Mouse (Mus musculus) neural tube, embryonic 15.5 days (tissue): ENCODE data around the gene Rhbdf1. TPM values are rescaled to one million over a fixed set of nuclear protein-coding genes. Genes with fewer than 3 reads are reported as not detected.
"Not testable (repeated sequence)": the region's sequence is repeated elsewhere in the genome, so short reads cannot be mapped to it uniquely, and the experiment has no call there.

Source experiments
- ATAC-seq: fragments of 200-750 bp; cut with Nextera tagmentation; 2 replicates; pipeline ENCODE4 v1.8.0; 2017; ENCODE audit warnings: mild to moderate bottlenecking, moderate TSS enrichment, moderate library complexity; ENCODE audit not compliant: low FRiP score
- H3K27ac ChIP-seq: fragments of 300-500 bp; sonication (generic); replicated peaks from 2 replicates; pipeline ENCODE4 v1.5.1; 2015; ENCODE audit warnings: mild to moderate bottlenecking, inconsistent platforms
- H3K27me3 ChIP-seq: fragments of 300-500 bp; sonication (generic); replicated peaks from 2 replicates; pipeline ENCODE4 v1.6.1; 2015; ENCODE audit warnings: inconsistent platforms
- H3K36me3 ChIP-seq: fragments of 300-500 bp; sonication (generic); 2 replicates; pipeline ENCODE4 v1.6.1; 2015; ENCODE audit warnings: inconsistent platforms
- H3K4me1 ChIP-seq: fragments of 300-500 bp; sonication (generic); 2 replicates; pipeline ENCODE4 v1.6.1; 2015; ENCODE audit warnings: inconsistent platforms
- H3K4me2 ChIP-seq: fragments of 300-500 bp; sonication (generic); 2 replicates; pipeline ENCODE4 v1.6.1; 2015; ENCODE audit warnings: inconsistent platforms, mild to moderate bottlenecking, moderate library complexity
- H3K4me3 ChIP-seq: fragments of 300-500 bp; sonication (generic); replicated peaks from 2 replicates; pipeline ENCODE4 v1.5.1; 2015; ENCODE audit warnings: mild to moderate bottlenecking, inconsistent platforms
- H3K9ac ChIP-seq: fragments of 300-500 bp; sonication (generic); replicated peaks from 2 replicates; pipeline ENCODE4 v1.6.1; 2015; ENCODE audit warnings: mild to moderate bottlenecking, inconsistent platforms
- H3K9me3 ChIP-seq: fragments of 300-500 bp; sonication (generic); replicated peaks from 2 replicates; pipeline ENCODE4 v1.6.1; 2016; ENCODE audit warnings: inconsistent platforms
- WGBS: fragments of 180-500 bp; shearing (Covaris S2); methylation state at CpG from one replicate; pipeline ENCODE4 v1.1.7; 2015; ENCODE audit warnings: mixed read lengths; 5-methylcytosine and 5-hydroxymethylcytosine counted together
- polyA plus RNA-seq: library from polyadenylated mRNA; unstranded; fragments of >200 nt; fragmentation: Nextera tagmentation; extraction: Ambion mirVana; gene quantifications from 2 replicates; pipeline ENCODE4 v1.2.1, GENCODE M21; 2015

Rhbdf1 gene
- polyA plus RNA-seq, 1 experiment from 2014 or later = 23.8 TPM

DNA sequence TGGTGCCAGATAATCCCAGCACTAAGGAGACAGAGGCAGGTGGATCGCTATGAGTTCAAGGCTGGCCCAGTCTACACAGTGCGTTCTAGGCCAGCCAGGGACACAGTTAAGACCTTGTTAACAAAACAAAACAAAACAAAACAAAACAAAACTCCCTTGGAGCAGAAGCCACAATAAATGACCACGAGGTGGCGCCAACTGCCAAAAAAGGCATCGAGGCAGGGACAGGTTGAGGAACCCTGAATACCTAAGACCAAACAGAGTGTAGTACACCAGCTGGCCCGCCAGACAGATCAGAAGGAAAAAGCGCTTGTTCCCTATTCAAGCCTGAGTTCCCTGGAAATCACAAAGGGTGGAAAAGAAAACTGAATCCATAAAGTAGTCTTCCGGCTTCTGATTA is 5.2 kb downstream of the Rhbdf1 start:
- no peak for ATAC-seq
- 25% methylated on average over 8 of the region's 8 CpGs for WGBS

DNA sequence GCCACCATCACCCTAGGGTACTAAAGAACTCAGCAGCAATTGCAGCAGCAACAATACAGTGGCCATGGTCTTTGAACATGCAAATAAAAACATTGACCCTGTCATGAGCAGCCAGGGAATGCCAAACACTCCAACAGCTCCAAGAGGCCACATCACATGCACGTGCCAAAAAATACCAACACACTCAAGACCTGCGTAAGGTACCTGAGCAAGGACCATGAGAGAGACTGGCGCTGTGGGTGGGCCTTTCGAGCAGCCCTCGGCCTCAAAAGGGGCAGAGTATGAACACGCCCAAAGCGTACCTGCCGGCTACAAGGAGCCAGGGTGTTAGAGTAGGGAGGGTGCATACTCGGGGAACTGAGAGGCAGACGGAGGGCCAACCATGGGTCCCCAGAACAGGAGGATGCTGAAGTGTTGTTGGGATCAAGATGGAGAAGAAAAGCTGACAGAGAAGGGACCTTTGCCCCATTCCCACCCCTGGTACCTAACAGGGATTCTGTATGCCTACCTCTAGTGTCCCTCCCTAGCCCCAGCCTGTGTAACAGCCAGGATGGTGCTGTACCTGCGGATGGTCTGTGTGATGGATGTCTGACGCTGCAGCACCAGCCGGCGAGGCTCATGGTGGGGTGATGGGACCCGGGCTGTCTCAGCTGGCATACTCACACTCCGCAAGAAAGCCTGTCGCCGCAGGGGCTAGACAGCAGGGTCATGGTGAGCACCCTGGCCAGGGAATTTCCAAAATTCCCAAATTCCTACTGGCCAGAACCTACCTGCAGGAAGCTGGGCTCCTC is 6.5 kb downstream of the Rhbdf1 start:
- 95% methylated on average over 18 of the region's 18 CpGs for WGBS
- Histone ChIP-seq H3K27ac (no peak overlapping the region), H3K4me2 (no peak overlapping the region), H3K27me3 (no peaks in the 10 kb centered on the region), H3K9me3 (no peaks in the 10 kb centered on the region), H3K36me3 (peaks cover 7% of the 10 kb centered on the region; the same call in 1 of the 2 replicates), H3K4me1 (peaks cover 27% of the 10 kb centered on the region), H3K4me3 (no peak overlapping the region), H3K9ac (no peak overlapping the region)
- no peak for ATAC-seq

More for the DNA sequence above, 5.2 kb downstream of the Rhbdf1 start:
- H3K27ac ChIP-seq = no peak overlapping the region
- no peak overlapping the region for H3K9ac ChIP-seq
- peaks cover 39% of the 10 kb centered on the region for H3K4me1 ChIP-seq
- no peak overlapping the region for H3K4me2 ChIP-seq
- no peaks in the 10 kb centered on the region for H3K36me3 ChIP-seq
- no peaks in the 10 kb centered on the region for H3K9me3 ChIP-seq
- no peak overlapping the region for H3K4me3 ChIP-seq
- H3K27me3 ChIP-seq = 0 out of 2 replicates have a peak, but pooled peaks cover 8% of the 10 kb centered on the region

DNA sequence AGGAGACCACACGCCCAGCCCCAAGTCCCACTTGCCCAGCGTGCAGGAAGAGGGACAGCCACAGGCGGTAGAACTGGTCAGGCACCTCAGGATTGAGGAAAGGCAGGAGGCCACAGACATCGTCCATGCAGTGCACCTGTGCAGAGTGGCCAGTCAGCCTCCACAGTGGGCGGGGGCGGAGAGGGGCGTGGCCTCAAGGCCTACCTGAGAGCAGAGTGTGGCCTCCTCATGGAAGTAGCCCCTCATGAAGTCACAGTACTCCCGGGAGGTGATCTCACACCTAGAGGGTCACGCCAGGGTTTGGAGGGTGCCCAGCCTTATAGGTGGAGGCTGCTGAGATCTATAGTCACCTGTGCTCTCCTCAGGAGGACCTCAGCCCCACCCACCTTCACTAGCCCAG is 11.5 kb downstream of the Rhbdf1 start:
- no peak for ATAC-seq
- Histone ChIP-seq H3K9me3 (no peaks in the 10 kb centered on the region), H3K36me3 (peaks cover 32% of the 10 kb centered on the region), H3K9ac (no peak overlapping the region), H3K4me3 (no peak overlapping the region), H3K4me2 (no peak overlapping the region), H3K27me3 (no peaks in the 10 kb centered on the region), H3K27ac (no peak overlapping the region), H3K4me1 (peaks cover 6% of the 10 kb centered on the region)
- 93% methylated on average over 9 of the region's 9 CpGs for WGBS

DNA sequence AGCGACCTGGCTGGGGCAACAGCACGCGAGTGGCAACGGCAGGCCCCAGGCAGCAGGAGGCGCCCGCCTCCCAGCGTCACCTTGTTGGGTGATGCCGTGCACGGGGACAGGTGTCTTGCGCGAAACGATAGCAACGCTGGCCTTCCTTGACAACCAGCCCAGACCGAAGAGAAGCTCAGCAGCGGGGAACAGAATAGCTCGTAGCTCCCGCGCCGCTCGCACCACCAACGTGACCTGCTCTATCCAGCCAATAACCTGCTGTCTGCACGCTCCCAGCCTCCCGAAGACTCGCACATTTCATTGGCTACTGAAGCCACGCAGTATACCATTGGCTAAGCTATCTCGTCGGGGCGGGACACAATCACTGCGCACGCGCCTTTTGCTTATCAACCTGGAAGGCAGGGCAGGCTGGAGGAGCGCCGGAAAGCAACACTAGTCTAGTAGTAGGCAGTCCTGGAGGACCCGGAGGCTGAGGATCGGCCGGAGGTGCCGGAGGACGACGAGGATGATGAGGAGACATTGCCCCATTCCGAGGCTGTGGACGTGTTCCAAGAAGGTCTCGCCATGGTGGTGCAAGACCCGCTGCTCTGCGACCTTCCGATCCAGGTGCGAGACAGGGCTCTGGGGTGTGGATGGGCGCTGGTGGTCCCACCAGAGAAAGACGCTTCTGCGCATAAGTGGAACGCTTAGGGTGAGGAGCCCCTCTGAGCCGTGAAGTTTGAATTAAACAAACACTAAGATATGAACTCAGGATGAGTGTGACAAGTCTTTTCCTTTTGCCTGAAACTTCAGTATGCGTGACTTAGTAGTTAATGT is 16.8 kb downstream of the Rhbdf1 start, which contains the start of gene Snrnp25:
TSS of gene Snrnp25 (plus strand) at position 358 of the 816 bp plus-strand sequence.
- H3K4me3 ChIP-seq = peak within 1 kb of the TSS; percentile 72
- under 1% methylated on average over 52 of the region's 52 CpGs for WGBS
- H3K27ac ChIP-seq = 0 out of 2 replicates have a peak within 1 kb of the TSS, but pooled peaks have one; percentile 60
- H3K27me3 ChIP-seq = 0 out of 2 replicates have a peak, but pooled peaks cover 2% of the 10 kb centered on the region
- peak within 1 kb of the TSS; percentile 77 for H3K9ac ChIP-seq
- ATAC-seq = peak; percentile 100
- H3K4me1 ChIP-seq = peaks cover 12% of the 10 kb centered on the region
- H3K36me3 ChIP-seq = peaks cover 22% of the 10 kb centered on the region
- peak within 1 kb of the TSS; percentile 91 for H3K4me2 ChIP-seq
- H3K9me3 ChIP-seq = no peaks in the 10 kb centered on the region

DNA sequence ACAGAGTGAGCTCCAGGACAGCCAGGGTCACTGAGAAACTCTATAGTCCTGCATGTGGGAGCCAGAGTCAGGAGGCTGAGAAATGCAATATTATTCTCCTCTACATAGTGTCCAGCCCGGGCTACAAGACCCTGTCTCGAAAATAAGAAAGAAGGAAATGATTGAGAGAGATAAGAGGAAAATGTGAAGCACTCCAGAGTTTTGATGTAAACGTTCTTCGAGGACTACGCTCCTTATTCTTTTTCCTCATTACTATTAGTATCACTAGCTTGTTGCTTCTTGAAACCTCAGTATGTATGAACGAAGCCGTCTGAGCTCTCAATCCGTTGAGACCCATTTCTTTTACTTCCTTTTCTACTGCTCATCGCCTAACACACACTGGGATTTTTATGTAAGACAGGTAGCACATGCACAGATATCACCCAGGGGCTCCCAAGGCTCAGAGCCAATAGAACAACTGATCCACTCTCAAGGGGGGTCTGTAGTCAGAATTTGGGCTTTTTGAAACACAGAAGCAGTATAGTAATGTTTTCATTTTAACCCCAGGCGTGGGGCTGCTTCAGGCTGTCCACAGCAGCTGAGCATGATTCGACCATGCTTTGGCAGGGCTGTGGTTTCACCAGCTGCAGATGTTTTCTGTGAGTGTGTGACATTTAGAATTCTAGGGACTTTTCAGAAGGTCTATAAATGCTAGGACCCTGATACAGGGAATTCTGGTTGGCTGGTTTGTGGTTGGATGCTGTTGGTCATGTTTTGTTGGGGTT is 20.0 kb downstream of the Rhbdf1 start:
- H3K4me1 ChIP-seq = peaks cover 12% of the 10 kb centered on the region
- H3K4me3 ChIP-seq = no peak overlapping the region
- 0 out of 2 replicates have a peak, but pooled peaks cover 2% of the 10 kb centered on the region for H3K27me3 ChIP-seq
- H3K4me2 ChIP-seq = no peak overlapping the region
- H3K27ac ChIP-seq = no peak overlapping the region
- no peak overlapping the region for H3K9ac ChIP-seq
- ATAC-seq = no peak
- H3K36me3 ChIP-seq = no peaks in the 10 kb centered on the region
- no peaks in the 10 kb centered on the region for H3K9me3 ChIP-seq
- WGBS = 80% methylated on average over 11 of the region's 11 CpGs

DNA sequence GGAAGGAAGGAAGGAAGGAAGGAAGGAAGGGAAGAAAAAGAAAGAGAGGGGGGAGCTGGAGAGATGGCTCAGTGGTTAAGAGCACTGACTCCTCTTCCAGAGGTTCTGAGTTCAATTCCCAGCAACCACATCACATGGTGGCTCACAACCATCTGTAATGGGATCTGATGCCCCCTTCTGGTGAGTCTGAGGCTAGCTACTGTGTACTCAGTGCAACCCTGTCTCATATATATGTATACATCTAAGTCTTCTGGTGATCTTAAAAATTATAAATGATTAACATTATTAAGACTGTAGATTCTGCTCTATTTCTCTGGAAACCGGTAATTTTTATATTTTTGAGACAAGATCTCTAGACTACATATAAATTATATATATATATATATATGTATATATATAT is 21.1 kb downstream of the Rhbdf1 start:
- not testable (repeated sequence) for H3K4me2 ChIP-seq, H3K9ac ChIP-seq, H3K4me3 ChIP-seq, H3K9me3 ChIP-seq, H3K27me3 ChIP-seq, H3K27ac ChIP-seq, H3K36me3 ChIP-seq, ATAC-seq
- 70% methylated on average over 1 of the region's 1 CpGs for WGBS
- peaks cover 10% of the 10 kb centered on the region for H3K4me1 ChIP-seq

DNA sequence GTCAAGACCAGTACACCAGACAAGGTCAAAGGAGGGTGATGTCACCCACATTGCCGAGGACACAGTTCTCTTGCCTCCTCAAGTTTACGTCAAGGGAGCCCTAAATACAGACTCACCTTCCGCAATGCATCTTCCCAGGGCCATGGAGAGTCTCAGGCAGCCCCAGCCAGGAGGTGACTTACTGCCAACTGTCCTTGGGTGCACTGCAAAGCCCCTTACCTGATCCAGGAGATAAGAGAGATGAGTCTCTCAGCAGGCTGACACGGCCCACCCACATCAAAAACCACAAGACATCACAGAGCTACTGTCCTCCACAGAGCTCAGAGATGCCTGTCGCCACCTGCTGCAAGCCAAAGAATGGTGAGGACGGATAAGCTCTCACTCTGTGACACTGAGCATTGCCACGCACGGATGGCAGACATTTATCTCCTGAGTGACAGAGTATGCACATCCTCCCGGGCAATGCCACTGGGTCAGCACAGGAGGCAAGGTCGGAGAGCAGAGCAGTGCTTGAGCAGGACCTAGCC is 22.0 kb downstream of the Rhbdf1 start, which contains the start of gene Il9r:
TSS of gene Il9r (minus strand) at position 205 of the 527 bp plus-strand sequence.
- Histone ChIP-seq H3K4me1 (peaks cover 5% of the 10 kb centered on the region), H3K36me3 (no peaks in the 10 kb centered on the region), H3K9ac (no peak within 1 kb of the TSS), H3K9me3 (no peaks in the 10 kb centered on the region), H3K27ac (no peak within 1 kb of the TSS), H3K4me2 (no peak within 1 kb of the TSS), H3K4me3 (no peak within 1 kb of the TSS), H3K27me3 (0 out of 2 replicates have a peak, but pooled peaks cover 2% of the 10 kb centered on the region)
- no peak for ATAC-seq
- WGBS = 73% methylated on average over 10 of the region's 10 CpGs

DNA sequence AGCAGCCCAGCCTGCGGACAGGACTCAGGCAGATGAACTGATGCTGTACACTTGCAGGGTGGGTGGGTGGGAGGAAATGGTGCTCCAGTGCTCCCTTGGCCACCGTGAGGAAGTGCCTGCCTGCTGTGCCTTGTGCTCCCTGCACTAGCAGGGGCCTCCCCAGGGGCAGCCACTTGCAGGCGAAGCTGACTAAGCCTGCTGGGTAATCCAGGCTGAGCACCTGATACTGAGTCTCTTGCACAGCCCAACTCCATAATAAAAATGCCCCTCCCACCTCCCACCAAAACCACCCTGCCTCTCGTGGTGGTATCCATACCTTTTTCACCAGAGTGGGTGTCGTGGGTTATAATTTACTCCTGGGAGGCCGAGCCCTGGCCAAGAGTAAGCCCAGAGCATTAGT is 22.9 kb downstream of the Rhbdf1 start:
- no peak overlapping the region for H3K4me2 ChIP-seq
- H3K27ac ChIP-seq = no peak overlapping the region
- 53% methylated on average over 6 of the region's 6 CpGs for WGBS
- H3K4me1 ChIP-seq = no peaks in the 10 kb centered on the region
- ATAC-seq = no peak
- H3K9ac ChIP-seq = no peak overlapping the region
- 0 out of 2 replicates have a peak, but pooled peaks cover 2% of the 10 kb centered on the region for H3K27me3 ChIP-seq
- H3K36me3 ChIP-seq = no peaks in the 10 kb centered on the region
- no peak overlapping the region for H3K4me3 ChIP-seq
- no peaks in the 10 kb centered on the region for H3K9me3 ChIP-seq

DNA sequence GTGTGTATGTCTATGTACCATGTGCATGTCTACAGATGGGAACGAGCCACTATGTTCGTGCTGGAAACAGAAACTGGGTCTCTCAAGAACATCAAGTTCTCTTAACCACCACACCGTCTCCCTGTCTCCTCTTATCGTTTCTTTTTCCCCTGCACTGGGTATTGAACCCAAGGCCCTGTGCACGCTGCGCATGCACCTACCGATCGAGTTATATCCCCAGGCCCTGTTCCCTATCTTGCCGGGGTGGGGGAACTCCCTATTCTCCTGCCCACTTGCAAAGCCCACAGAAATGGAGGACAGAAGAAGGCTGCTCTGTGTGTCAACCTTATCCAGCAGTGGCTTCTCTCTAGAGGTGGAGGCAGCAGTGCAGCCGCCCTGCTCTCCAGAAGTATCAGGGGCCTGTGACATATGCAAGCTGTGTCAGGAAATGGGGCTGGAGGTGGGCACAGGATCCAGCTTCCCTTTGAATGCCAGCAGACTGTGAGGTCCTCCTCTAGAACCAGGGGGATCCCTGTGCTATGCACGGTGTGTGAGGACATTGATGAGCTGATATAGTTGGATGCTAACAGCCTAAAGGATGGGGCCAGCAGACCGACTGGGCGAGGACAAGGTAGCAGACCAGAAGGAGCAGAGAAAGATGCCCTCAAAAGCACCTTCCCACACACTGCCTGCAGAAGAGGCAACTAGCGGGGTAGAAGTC is 23.7 kb downstream of the Rhbdf1 start:
- 75% methylated on average over 14 of the region's 14 CpGs for WGBS
- no peak for ATAC-seq
- H3K4me2 ChIP-seq = no peak overlapping the region
- no peak overlapping the region for H3K9ac ChIP-seq
- H3K27me3 ChIP-seq = no peaks in the 10 kb centered on the region
- no peaks in the 10 kb centered on the region for H3K9me3 ChIP-seq
- no peaks in the 10 kb centered on the region for H3K4me1 ChIP-seq
- H3K4me3 ChIP-seq = no peak overlapping the region
- H3K27ac ChIP-seq = no peak overlapping the region
- no peaks in the 10 kb centered on the region for H3K36me3 ChIP-seq

DNA sequence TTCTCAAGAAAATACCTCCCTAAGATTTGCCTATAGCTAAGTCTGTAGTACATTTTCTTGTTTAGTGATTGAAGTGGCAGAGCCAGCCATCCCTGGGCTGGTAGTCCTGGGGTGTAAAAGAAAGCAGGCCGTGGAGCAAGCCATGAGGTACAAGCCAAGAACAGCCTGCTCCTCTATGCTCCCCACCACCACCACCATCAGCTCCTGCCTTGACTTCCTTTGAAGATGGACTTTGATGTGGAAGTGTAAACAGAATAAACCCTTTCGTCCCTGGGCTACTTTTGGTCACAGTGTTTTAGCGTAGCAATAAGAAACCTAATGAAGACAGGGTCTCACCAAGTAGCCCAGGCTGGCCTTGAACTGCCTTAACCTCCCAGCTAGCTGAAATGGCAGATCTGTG is 24.3 kb downstream of the Rhbdf1 start:
- no peaks in the 10 kb centered on the region for H3K27me3 ChIP-seq
- H3K4me2 ChIP-seq = no peak overlapping the region
- no peak overlapping the region for H3K9ac ChIP-seq
- no peaks in the 10 kb centered on the region for H3K36me3 ChIP-seq
- no peaks in the 10 kb centered on the region for H3K4me1 ChIP-seq
- no peak for ATAC-seq
- H3K27ac ChIP-seq = no peak overlapping the region
- WGBS = 48% methylated on average over 3 of the region's 3 CpGs
- H3K4me3 ChIP-seq = no peak overlapping the region
- no peaks in the 10 kb centered on the region for H3K9me3 ChIP-seq
